Mouse (Mus musculus): ENCODE results near the gene Gm13119. TPM values are rescaled to one million over a fixed set of nuclear protein-coding genes. Genes with fewer than 3 reads are reported as not detected.

The Gm13119 gene
- polyA plus RNA-seq, 1 experiment from 2014 or later: not detected

Other genes with a start within 250 kb of the Gm13119 start
- gene Oog3, start 195.3 kb upstream of the Gm13119 start, polyA plus RNA-seq (2015; fragmentation: Nextera tagmentation; extraction: Ambion mirVana): not detected in 2 replicates
- gene Oog2, start 167.2 kb upstream of the Gm13119 start, polyA plus RNA-seq (2015; fragmentation: Nextera tagmentation; extraction: Ambion mirVana): not detected in 2 replicates
- not detected in 2 replicates for gene C87977, start 144.6 kb upstream of the Gm13119 start, polyA plus RNA-seq (2015; fragmentation: Nextera tagmentation; extraction: Ambion mirVana)
- not detected in 2 replicates for gene Pramel5, start 77.5 kb upstream of the Gm13119 start, polyA plus RNA-seq (2015; fragmentation: Nextera tagmentation; extraction: Ambion mirVana)
- not detected in 2 replicates for gene Gm13128, start 27.7 kb upstream of the Gm13119 start, polyA plus RNA-seq (2015; fragmentation: Nextera tagmentation; extraction: Ambion mirVana)
- not detected in 2 replicates for gene Pramef20, start 20.0 kb downstream of the Gm13119 start, polyA plus RNA-seq (2015; fragmentation: Nextera tagmentation; extraction: Ambion mirVana)
- not detected in 2 replicates for gene Pramef12, start 50.5 kb downstream of the Gm13119 start, polyA plus RNA-seq (2015; fragmentation: Nextera tagmentation; extraction: Ambion mirVana)
- gene 1700012P22Rik, start 80.8 kb downstream of the Gm13119 start, polyA plus RNA-seq (2015; fragmentation: Nextera tagmentation; extraction: Ambion mirVana): not detected in 2 replicates
- not detected in 2 replicates for gene Gm9944, start 95.4 kb downstream of the Gm13119 start, polyA plus RNA-seq (2015; fragmentation: Nextera tagmentation; extraction: Ambion mirVana)
- gene Aadacl3, start 105.8 kb downstream of the Gm13119 start, polyA plus RNA-seq (2015; fragmentation: Nextera tagmentation; extraction: Ambion mirVana): not detected in 2 replicates
- not detected in 2 replicates for gene 9430007A20Rik, start 161.9 kb downstream of the Gm13119 start, polyA plus RNA-seq (2015; fragmentation: Nextera tagmentation; extraction: Ambion mirVana)
- not detected in 2 replicates for gene Gm13124, start 207.2 kb downstream of the Gm13119 start, polyA plus RNA-seq (2015; fragmentation: Nextera tagmentation; extraction: Ambion mirVana)